Mouse (Mus musculus) neutrophil, adult 5-6 weeks (primary cell): ENCODE results near the gene Naa25. TPM values are rescaled to one million over a fixed set of nuclear protein-coding genes. Genes with fewer than 3 reads are reported as not detected.

Experiments
- ATAC-seq: fragments of 151-379, 151-347 bp; 2 replicates; pipeline ENCODE4 v1.8.0; 2017; ENCODE audit warnings: mild to moderate bottlenecking, moderate TSS enrichment; ENCODE audit not compliant: insufficient number of reproducible peaks, poor library complexity, low FRiP score, severe bottlenecking; ENCODE audit errors: extremely low read depth
- total RNA-seq: library from RNA; stranded (forward); fragments of 200-1000 nt; gene quantifications from 2 replicates; pipeline ENCODE4 v1.2.3, GENCODE M21; 2017

Naa25 gene
- total RNA-seq, 1 experiment from 2014 or later = 31.0 TPM

DNA sequence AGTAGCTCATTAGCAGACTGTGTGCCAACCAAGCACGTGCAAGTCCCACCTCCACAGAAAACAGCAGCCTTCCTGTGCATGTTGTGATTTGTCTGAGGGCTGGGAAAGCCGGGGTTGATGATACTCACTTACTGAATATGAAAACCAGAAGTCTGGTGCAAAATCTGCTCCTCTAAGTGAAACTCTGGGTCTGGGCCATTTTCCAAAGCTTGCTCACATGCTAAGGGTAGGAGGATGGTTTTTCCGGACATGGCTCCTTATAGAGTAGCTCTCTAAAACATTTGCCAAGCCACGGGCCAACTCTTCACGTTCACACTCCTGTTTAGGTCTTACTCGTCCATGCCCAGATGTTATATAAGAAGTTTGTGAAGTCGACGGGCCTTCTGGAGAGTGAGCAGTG, 95.6 kb downstream of the Naa25 start:
- ATAC-seq = no peak

Other genes with a start within 250 kb of the Naa25 start
- gene Ptpn11, start 206.5 kb upstream of the Naa25 start, total RNA-seq = 46.9 and 47.7 TPM in 2 replicates
- gene Rpl6, start 193.5 kb upstream of the Naa25 start, total RNA-seq = 659 and 668 TPM in 2 replicates
- gene Hectd4, start 177.7 kb upstream of the Naa25 start, total RNA-seq = 26.2 and 40.7 TPM in 2 replicates
- gene Trafd1, start 12.3 kb upstream of the Naa25 start, total RNA-seq = 106 and 111 TPM in 2 replicates
- 0.35 and 0.86 TPM in 2 replicates for gene Tmem116, start 54.0 kb downstream of the Naa25 start, total RNA-seq
- gene Erp29, start 54.6 kb downstream of the Naa25 start, total RNA-seq = 362 and 399 TPM in 2 replicates
- not detected in 2 replicates for gene Adam1b, start 105.5 kb downstream of the Naa25 start, total RNA-seq
- 13.8 and 14.0 TPM in 2 replicates for gene Adam1a, start 147.5 kb downstream of the Naa25 start, total RNA-seq
- gene Gm42878, start 147.5 kb downstream of the Naa25 start, total RNA-seq = not detected in 2 replicates
- 149 and 179 TPM in 2 replicates for gene Mapkapk5, start 148.0 kb downstream of the Naa25 start, total RNA-seq
- gene Aldh2, start 195.9 kb downstream of the Naa25 start, total RNA-seq = 253 and 275 TPM in 2 replicates
- 7.3 and 8.2 TPM in 2 replicates for gene Acad12, start 221.0 kb downstream of the Naa25 start, total RNA-seq